Mouse (Mus musculus) megakaryocyte-erythroid progenitor cell, adult 5-6 weeks (primary cell): ENCODE data around the gene Csf2rb2. TPM values are rescaled to one million over a fixed set of nuclear protein-coding genes. Genes with fewer than 3 reads are reported as not detected.
"Not testable (repeated sequence)": the region's sequence is repeated elsewhere in the genome, so short reads cannot be mapped to it uniquely, and the experiment has no call there.

Experiments
- ATAC-seq: replicated peaks from 2 replicates; pipeline ENCODE4 v1.8.0; 2016; ENCODE audit warnings: mild to moderate bottlenecking, inconsistent platforms; ENCODE audit not compliant: severe bottlenecking, poor library complexity, low FRiP score, low TSS enrichment
- total RNA-seq, 2 experiments: library from RNA; stranded (forward) in 1 of 2; stranded (reverse) in 1 of 2; fragments of 200-1000, 215-1000 nt in 1 of 2; fragments of >200 nt in 1 of 2; fragmentation: Nextera tagmentation in 1 of 2; gene quantifications; 2 replicates each; pipeline ENCODE4 v1.2.3; 2014 to 2017

The Csf2rb2 gene
- total RNA-seq, 2 experiments from 2014 or later: 2.4 TPM; not detected in 1

DNA sequence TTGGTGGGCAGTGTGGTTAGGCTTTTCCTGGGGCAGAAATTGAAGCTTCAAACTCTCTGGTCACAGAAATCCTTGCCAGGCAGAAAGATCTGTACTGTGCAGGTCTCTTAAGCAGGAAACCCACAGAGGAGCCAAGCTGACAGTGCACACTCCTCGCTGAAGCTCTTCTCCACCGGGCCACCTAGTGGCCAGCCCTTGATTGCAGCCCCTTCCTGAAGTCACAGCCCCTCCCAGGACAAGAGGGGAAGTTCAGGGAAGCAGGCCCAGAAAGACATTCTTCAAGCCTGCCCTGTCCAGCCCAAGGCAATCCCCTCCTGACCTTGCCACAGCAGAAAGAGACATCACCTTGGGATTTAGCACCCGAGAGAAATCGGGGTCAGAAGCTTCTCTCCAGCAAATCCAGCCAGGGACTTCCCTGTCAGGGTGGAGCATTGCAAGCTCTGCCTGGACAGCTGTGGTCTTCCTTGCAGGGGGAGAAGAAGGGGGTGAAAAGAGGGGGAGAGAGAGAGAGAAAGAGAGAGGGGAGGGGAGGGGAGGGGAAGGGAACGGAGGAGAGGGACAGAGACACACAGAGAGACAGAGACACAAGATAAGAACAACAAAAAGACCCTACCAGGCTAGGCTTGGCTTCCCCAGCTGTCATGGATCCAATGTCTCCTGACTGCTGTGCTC lies 15.4 kb upstream of the Csf2rb2 start:
- ATAC-seq: peak; percentile 60

DNA sequence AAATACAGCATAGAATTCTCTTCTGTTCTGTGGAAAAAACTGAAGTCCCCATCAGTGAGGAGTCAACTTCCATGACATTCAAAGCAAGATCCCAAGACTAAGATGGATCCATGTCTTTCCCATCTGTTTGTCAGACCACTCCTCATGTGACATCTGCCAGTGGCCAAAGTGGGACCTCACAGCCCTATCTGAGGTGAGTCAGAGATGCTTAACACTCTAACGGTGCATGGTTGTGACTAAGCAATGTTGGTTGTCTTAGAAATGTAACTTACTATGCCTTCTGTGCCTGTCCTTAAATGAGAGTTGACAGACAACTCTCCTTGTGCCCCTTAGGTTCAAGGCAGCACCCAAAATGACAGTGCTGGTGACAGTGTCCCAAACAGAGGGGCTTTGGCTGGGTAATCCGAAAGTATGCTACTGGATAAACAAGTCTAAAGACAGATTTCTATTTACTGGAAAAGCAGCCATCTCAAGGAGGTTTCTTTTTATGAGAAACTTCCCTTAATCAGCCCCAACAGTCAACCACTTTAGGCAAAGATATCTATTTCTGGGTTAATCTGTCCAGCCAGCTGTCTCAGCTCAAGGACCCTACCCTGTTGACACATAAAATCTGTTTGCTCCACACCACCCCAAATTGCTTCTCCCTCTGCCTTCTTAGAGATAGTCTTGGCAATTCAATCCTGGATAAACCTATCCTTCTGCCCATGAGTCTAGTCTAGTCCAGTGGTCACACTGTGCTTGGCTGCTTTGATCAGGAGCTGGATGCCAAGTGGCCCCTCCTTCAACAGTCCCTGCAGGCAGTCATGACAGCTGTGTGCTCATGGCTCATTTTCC lies 13.0 kb upstream of the Csf2rb2 start:
- peak; percentile 72 for ATAC-seq

DNA sequence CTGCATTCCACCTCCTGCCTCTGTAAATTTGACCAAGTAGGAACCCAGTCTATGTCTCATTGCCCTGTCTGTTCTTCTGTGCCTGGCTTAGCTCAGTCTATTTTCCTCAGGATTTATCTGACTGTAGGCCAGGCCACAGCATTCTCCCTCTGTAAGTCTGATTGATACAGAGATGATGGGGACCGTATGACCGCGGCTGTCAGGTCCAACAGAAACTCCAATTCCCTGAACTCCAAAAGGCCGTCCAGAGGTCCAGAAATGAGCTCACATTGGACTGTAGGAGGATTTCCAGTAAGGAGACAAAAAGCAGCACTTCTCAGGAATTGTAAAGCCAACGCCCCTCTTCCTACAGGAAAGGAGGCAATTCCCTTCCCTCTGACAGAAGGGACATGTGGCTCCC lies 8.1 kb upstream of the Csf2rb2 start:
- not testable (repeated sequence) for ATAC-seq

DNA sequence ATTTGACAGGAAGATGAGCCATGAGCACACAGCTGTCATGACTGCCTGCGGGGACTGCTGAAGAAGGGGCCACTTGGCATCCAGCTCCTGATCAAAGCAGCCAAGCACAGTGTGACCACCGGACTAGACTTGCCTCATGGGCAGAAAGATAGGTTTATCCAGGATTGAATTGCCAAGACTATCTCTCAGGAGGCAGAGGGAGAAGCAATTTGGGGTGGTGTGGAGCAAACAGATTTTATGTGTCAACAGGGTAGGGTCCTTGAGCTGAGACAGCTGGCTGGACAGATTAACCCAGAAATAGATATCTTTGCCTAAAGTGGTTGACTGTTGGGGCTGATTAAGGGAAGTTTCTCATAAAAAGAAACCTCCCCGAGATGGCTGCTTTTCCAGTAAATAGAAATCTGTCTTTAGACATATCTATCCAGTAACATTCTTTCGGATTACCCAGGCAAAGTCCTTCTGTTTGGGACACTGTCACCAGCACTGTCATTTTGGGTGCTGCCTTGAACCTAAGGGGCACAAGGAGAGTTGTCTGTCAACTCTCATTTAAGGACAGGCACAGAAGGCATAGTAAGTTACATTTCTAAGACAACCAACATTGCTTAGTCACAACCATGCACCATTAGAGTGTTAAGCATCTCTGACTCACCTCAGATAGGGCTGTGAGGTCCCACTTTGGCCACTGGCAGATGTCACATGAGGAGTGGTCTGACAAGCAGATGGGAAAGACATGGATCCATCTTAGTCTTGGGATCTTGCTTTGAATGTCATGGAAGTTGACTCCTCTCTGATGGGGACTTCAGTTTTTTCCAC lies 7.1 kb upstream of the Csf2rb2 start:
- ATAC-seq: peak; percentile 79

DNA sequence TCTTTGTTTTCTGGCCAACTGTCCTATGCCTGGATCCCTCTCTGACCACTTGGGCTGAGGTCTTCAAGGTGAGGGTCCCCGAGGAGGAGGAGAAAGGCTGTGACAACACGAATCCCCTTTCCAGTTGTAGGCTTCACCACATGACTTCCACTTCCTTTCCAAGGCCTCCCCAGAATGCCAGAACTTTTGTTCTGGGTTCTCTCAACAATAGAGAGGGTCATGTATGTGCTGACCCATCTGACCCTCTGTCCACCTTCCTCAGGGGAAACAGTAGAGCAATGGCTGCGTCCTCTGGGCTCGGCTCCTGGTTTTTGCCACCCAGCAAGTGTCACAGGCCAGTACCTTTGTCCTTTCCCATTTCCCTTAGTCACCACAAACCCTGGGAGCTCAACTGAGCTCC lies 5.5 kb upstream of the Csf2rb2 start:
- no peak for ATAC-seq

DNA sequence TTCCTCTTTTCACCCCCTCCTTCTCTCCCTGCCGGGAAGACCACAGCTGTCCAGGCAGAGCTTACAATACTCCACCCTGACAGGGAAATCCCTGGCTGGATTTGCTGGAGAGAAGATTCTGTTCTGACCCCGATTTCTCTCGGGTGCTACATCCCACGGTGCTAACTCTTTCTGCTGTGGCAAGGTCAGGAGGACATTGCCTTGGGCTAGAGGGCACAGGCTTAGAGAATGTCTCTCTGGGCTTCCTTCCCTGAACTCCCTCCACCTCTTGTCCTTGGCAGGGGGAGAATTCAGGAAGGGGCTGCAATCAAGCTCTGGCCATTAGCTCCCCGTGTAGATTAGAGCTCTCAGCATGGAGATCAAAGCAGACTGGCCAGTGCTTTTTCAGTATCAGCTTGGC lies 4.3 kb upstream of the Csf2rb2 start:
- ATAC-seq: no peak

DNA sequence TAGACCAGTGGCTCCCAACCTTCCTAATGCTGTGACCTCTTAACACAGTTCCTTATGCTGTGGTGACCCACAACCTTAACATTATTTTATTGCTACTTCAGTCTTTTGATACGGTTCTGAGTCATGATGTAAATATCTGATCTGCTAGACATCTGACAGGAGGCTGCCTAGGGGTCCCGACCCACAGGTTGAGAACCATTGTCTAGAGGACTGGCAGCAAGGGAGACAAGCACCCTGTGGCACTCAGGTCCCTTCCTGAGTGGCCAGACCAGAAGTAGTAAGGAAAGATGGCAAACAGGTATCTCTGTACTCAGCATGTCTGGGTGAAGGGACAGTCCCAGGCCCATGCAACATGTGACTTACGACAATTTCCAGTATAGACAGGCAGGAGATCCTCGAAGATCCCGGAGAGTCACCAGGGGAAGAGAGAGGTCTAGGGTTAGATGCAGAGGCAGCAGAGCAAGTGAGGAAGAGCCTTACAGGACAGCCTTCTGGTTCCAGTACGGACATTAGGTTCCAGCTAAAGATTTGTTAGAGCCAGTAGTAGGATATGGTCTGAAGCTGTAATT lies 1.8 kb downstream of the Csf2rb2 start:
- no peak for ATAC-seq

DNA sequence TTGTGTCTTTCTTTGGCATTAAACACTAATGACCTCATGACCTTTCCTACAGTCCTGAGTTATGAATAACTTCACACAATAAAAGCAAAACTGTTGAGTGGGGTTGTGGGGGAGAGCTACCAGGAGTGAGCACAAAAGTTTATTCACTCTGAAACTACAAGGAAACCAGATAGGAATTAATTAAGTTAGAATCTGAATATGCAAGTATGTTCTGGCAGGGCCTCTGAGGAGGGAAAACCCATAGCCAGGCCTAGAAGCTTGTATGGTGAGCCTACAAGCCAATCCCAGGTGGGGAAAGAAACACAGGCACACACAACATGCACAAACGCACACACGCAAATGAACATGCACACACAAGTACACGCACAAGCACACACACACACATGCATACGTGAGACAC lies 2.8 kb downstream of the Csf2rb2 start:
- ATAC-seq: no peak

DNA sequence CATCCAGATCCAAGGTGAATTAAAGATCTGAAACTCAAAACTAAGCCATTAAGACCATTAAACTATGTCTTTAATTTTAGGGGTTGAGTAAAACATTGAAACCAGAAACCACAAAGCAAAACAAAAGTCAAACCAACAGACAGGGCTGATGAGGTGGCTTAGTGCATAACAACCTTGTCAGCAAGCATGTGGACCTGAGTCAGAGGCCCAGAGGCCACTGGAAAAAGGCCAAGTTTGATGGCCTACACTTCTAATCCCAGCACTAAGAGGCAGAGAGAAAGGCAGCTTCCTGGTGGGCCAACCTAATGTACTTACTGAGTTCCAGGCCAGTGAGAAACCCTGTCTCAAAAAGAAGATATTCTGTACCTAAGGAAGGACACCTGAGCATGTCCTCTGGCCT lies 4.7 kb downstream of the Csf2rb2 start:
- ATAC-seq: no peak

DNA sequence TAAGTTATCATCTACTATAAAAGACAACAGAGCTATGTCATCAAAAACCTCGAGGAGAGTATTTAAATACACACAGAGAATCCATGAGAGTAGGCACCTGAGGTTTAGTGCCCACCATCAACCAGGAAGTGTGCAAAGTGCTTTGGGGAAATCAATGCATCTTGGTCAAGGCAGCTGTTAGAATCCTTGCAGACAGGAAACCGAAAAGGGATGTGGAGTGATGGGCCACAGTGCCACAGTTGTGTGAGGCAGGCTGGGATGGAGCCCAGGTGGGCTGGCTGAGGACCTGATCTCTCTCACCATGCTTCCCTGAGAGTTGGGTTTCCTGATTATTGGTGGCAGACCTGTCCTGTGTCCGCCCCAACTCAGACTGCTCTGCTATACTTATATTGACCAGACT lies 5.9 kb downstream of the Csf2rb2 start:
- no peak for ATAC-seq

DNA sequence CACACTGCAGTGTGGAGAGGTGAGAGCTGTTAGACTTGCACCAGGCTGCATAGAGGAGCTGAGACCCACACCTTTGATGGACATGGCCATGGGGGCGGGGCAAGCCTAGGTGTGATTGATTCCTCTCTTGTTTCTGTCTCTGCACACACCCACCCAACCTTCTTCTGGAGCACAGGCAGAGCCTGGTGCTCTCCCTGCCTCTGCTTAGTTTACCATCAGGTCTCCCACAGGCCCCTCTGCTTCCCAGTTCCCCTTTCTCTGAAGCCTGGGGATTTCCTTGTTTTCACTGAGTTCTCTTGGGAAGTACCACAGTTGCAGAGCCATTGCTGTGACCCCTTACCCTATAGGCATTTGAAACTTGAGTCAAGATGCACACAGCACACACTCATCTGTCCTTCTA lies 7.0 kb downstream of the Csf2rb2 start:
- no peak for ATAC-seq

DNA sequence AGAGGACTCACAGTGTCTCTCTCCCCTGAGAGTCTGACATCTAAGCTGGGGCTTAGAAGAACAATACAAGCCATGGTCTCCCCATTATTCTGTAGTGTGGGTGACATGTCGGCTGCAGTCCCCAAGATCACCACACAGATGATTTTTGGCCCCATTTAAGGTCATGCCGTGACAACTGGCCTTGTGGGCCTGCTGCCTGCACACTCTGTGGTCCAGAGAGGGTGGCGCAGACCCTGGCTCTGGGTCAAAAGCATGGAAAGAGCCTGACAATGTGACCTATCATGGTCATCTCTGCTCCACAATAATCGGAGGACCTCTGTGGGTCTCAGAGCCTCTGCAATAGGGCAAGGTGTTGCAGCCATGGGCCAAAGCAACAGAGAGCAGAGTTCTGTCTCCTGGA lies 11.8 kb downstream of the Csf2rb2 start:
- no peak for ATAC-seq

DNA sequence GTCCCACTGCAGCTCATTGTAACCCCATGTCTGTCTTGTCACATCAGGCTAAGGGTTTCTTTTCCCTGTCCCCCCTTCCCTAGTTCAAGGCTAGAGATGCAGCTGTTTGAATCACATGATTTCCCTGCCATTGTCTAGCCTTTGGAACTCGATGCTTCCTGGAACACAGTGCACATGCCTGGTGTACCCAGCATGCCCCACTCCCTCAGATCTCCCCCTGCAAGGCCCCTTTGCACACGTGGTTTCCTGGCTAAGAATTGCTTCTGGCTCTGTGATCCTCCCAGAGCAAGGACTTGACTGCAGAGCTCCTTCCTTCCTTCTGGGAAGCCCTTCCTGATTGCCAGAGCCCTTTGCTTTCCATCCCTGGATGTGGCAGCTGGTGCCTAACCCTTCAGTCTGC lies 12.3 kb downstream of the Csf2rb2 start:
- not testable (repeated sequence) for ATAC-seq

DNA sequence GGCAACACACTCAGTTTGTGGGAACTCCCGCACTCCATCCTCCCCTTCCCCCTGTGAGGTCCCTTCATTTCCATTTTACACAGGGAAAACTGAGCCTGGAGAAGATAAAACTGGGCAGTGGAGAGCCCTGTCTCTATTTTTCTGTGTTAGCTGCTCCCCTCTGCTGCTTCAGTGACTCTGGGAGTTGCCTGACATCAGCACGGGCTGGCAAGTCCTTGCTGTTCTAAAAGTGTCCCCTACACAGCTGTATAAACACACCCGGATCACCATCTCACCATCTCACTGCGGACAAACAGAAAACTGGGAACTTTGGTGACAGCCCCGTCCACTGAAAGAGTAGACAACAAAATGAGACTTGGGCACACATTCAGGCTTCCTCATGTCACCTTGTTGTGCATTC lies 15.7 kb downstream of the Csf2rb2 start:
- not testable (repeated sequence) for ATAC-seq

DNA sequence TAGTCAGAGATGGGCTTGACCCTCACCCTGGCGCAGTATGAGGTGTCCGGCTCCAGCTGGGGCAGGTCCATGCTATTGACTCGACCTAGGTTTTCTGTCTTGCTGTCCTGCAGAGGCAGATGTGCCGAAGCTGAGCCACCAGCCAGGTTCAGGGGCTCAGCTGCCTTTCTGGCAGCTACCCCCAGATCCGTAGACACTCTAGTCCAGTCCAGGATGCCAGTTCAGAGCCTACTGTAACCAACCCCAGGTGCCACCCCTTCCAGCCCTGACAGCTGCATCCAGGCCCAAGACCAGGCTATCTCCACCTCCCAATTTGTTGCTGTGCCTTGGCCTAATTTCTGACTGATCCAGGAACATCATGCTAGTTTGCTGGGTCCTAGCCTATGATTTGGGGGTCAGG lies 17.6 kb downstream of the Csf2rb2 start:
- ATAC-seq: no peak

DNA sequence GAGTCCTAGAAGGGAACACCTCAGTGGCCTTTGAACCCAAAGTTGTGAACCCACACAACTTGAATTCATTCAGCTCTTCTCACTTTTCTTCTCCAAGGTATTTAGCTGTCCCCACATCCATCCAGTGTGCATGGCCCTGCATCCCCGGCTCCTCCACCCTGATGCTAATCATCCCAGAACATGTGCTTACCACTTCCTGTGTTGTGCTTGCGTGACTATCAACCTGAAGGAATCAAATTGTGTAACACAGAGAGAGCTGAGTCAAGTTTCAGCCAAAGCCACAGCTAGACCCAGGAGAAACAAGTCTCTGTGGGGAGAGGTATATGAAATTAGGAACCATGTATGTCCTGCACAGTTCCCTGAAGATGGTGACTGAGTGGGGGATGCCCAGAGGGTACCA lies 27.2 kb downstream of the Csf2rb2 start:
- ATAC-seq: no peak

DNA sequence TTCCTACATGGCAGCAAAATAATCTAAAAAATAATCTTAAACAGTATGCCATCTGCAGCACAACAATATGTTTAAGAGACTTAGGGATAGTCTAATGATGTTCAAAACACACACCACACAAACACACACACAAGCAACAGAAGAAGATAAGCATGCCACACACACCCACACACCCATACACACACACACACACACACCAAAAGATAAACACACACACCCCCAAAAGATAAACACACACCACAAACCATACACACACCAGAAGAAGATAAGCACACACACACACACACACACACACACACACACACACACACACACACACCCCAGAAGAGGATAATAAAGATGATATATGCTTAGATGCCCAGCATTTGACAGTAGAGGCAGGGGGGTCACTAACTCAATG lies 34.3 kb downstream of the Csf2rb2 start:
- no peak for ATAC-seq

DNA sequence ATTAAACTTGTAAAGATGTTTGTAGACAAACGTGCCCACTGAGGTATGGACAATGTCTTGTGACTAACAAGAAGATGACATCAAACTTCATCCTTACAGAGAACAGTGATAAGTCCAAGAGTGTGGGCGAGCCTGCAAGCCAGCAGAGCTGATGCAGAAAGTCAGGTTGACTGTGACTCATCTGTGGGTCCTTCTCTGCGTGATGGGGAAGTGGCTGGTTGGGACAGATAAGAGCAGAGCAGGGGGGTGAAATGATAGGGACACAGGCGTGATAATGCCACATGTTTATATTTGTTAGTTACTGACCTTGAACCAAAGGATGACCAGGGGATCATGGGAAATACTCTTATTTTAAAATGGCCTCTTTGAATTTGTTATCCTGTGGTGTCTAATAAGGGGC lies 37.7 kb downstream of the Csf2rb2 start:
- ATAC-seq: peak; percentile 79

DNA sequence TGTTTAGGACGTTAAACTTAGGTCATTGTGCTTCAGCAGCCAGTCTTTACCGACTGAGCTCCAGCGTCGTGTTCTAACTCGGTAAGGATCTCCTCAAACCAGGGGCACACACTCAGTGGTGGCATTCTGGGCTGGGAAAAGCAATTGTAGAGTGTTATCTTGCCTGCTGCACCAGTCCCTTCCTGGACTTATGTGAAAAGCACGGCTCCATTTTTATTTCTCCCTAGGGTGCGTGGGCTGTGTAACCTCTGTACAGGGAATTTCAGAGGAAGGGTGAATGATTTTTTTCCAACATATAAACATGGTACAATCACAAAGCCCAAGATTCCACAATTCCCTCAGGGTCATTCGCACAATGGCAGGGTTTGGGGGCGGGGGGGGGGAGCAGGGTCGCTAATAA lies 38.1 kb downstream of the Csf2rb2 start:
- no peak for ATAC-seq

DNA sequence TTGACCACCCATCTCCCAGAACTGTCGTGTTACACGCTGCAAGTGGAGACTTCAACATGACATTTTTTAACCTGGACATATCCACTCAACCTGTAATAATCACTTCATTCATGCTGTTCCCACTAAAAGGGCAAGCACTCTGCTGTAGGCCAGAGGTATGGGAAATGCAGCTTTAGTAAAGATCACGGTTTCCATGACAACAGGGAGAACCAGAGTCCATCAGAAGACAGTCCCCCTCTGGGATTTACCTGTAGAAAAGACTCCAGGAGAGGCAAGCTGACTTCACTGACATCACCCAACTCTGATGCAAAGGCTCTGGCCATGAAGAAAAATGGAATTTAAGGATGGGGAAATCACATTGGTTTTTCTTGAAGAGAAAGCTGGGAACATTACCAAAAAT lies 42.2 kb downstream of the Csf2rb2 start:
- ATAC-seq: no peak
